Mouse (Mus musculus) retina, postnatal 7 days (tissue): ENCODE results near the gene Klhl42.

ENCODE experiments used
- DNase-seq: peaks from one replicate; pipeline ENCODE4 v3.0.0-alpha.2; 2012; ENCODE audit warnings: low read depth, low spot score

Klhl42 gene

DNA sequence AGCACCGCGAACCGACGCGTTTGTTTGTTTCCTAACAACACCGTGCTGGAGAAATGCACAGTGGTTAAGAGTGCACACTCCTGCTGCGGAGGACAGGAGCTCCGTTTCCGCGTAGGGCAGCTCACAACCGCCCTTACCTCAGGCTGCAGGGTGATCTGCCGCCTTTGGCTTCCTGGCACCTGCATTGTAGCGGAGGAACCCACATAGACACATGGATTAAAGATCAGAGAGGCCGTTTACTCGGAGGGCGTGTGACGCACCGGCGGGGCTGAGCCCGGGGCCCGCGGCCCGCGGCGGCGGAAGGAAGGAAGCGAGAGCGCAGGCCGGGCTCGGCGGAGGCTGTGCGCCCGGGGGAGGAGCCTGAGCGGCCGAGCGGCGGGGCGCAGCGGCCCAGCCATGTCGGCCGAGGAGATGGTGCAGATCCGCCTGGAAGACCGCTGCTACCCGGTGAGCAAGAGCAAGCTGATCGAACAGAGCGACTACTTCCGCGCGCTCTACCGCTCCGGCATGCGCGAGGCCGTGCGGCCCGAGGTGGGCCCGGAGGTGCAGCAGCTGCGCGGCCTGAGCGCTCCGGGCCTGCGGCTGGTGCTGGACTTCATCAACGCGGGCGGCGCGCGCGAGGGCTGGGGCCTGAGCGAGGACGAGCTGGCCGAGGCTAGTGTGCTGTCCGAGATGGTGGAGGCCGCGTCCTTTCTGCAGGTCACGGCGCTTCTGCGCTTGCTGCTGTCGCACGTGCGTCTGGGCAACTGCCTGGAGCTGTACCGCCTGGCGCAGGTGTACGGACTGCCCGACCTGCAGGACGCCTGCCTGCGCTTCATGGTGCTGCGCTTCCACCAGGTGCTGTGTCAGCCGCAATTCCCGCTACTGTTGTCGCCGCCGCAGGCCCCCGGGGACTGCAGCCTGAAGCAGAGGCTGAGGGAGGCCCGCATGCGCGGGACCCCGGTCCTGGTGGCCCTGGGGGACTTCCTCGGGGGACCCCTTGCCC lies at the start of gene Klhl42:
Klhl42 (plus strand) TSS at position 244 of the 985 bp plus-strand sequence.
- peak; percentile 42 for DNase-seq

DNA sequence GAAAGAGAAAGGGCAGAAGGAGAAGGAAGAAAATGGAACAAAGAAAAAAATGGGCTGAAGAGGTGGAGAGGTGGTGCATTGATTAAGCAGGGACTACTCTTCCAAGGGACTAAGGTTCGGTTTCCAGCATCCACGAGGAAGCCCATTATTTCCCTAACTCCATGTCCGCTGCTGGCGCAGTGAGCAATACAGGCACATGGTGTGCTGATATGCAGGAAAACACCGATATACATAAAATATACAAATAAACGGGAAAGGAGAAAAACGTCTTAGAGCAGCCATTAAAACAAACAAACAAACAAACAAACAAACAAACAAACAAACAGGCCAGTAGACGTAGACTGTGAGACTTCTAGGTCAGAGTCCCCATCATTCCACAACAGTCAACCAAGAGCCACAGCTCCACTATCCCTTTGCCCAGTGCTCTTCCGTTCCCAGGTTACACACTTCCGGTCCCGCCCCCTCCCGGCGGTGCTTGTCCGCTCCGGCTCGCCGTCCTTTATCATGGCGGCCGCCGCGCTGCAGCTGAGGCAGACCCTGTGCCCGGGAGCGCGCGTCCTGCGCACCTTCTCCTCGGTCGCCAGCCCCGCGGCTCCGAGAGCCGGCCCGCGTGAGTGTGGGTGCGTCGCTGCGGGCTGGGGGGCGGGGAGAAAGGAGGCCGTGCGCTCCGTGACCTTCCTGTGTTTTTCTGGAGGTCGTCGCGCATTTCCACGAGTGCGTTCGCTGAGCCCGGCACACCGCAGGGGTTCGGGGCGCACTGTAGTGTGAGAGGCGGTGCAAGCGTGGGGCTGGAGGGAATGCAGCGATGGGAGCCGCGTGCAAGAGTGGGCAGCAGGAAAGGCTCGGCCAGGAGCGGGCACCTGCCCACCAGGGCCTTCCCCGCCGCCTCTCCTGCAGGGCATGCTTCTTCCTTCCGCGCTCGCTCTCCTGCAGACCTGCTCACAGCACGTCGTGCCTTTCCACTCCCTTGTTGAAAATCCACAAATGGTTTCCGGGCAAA lies 48.6 kb upstream of the Klhl42 start, which contains the start of gene Mrps35:
Mrps35 (plus strand) TSS at position 474 of the 1,000 bp plus-strand sequence.
- peak; percentile 83 for DNase-seq

DNA sequence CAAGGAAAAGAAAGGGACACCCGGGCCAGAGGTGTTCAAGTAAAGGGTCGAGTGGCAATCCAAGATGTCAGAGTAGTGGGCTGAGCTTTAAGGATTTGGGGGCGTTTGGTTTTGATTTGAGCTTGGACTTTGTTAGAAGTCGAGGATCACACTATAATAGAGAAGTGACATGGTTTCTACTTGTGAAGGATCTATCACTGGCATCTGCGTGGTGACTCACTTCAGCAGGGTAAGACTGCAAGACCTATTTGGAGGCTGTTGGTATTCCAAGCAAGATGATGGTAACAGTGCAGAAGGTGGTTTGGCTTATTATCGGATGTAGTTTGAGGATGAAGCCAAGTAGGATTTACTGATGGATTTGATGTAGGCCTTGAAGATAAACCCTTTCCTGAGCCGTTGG lies 47.5 kb upstream of the Klhl42 start:
- peak; percentile 25 for DNase-seq

DNA sequence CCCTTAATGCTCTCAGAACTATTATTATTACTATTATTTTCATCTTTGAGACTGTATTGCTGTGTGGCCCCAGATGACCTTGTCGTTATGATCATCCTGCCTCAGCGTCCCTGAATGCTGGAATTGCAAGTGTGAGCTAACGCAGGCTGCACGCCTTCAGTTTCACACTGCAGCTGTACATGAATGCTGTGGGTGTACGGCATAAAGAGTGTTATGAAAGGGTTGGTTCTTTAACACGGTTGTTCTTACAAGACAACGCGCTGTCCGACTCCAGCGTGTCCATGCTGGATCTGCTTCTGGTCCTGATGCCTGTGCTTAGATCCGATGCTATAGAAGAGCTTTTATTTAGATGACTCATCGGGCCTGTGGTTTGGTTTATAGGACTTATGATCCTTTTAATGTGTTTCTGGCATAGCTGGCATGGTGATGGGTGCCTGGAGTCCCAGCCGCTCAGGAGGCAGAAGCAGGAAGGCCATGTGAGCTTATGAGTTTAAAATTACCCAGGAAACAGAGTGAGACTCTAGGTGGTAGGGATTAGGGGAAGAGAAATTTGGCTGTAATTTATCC lies 41.9 kb upstream of the Klhl42 start:
- no peak for DNase-seq

DNA sequence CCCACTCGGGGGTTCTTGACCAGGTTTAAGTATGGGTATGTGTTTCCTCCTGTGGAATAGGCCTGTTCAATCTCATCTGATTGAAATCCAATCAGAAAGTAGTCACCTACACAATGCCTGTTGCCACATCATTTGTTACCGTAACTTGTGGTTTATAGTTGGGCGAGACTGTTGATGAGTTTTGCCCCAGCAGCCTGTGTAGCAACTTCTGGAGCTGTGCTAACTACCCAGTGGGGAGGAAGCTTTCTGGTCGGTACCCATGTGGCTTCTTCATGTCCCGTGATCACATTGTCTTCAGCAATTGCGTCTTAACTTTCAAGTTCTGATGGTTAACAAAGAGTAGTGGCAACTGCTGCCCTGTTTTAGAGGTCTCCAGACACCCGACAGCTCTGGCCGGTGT lies 39.5 kb upstream of the Klhl42 start:
- no peak for DNase-seq

DNA sequence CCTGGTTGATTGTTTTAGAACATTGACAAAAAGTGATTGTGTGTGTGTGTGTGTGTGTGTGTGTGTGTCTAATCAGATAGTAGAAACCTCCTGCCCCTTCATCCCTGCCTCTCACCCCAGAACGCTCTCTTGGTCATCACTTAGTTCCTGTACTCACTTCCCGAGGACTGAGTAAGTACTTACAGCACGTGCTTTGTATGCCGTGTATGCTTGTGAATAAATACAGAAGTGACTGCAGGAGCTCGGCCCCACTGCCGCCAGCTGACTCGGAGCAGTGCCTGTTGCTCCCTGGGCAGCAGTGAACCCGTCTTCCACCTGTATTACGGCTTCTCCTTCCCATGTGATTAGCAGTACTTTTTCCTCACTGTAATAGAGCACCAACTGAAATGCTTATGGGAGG lies 38.7 kb upstream of the Klhl42 start:
- no peak for DNase-seq

DNA sequence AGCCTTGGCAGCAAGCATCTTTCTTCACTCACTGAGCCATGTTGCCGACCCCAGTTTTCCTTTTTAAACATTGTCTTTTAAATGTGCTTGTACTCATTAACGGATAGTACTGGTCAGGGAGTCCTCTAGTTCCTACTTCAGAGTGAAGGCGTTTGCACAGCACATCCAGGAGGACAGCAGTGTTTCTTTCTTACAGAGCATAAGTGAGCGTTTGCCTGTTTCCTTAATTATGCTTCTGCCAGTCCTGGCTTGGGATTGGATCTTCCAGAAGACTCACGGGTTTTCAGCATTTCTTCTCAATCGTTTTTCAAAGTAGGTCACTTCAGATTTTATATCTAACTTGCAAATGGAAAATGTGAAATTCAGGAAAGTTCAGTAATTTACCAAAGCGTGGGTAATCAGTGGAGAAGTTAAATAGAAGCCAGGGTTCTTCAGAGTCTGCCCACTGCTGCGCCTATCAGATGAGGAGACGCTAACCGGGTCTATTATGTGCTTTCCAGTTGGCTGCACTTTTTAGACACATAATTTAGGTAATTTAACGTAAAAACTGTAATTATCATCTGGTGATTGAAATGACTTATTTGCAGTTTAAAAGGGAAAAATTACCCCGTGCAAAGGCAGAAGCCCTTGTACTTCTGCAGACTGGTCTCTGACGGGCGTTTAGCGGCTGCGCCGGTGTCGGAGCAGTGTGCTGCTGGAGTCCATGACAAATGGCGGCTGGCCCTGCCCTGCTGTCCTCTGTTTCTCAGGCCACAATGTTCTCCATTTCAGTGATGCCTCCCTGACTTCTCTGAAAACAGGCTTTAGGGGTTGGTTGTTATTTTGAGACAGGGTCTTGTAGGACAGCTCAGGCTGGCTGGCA lies 37.2 kb upstream of the Klhl42 start:
- no peak for DNase-seq

DNA sequence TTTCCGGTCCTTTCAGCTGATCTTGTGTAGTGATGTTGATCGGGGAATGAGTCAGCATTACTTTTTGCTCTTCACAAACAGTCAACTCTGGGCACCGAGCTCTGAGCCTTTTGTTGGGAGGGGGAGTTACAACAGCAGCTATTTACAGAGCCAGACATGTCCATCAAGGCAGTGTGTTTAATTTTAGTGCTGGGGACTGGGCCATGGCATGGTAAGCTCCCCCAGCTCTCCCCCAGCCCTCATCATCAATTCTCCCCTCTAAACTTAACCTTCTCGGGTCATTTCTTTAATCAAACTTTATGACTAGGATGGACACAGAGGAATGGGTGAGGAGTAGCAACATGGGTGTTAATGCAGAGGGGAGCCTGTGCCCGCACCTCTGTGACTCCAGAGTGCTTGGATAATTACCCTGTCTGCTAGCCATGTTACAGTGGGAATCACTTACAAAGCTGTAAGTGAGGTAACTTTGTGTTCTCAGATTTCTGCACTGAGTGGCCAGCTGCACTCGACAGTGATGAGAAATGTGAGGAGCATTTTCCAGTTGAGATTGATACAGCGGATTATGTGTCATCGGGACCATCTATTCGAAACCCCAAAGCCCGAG lies 35.7 kb upstream of the Klhl42 start:
- no peak for DNase-seq

DNA sequence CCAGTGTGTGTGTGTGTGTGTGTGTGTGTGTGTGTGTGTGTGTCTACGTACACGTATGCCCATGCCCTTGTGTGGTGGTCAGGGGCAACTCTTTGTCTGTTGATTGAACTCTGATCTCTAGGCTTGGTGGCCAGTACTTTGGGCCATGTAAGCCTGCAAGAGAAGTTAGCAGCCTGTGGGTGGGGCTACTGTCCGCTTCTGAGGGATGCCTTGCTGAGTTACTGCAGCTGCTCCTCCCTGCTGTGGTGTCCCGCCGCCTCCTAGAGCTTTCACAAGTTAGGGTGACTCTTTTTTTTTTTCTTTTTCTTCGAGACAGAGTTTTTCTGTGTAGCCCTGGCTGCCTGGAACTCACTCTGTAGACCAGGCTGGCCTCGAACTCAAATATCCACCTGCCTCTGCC lies 31.9 kb upstream of the Klhl42 start:
- no peak for DNase-seq

DNA sequence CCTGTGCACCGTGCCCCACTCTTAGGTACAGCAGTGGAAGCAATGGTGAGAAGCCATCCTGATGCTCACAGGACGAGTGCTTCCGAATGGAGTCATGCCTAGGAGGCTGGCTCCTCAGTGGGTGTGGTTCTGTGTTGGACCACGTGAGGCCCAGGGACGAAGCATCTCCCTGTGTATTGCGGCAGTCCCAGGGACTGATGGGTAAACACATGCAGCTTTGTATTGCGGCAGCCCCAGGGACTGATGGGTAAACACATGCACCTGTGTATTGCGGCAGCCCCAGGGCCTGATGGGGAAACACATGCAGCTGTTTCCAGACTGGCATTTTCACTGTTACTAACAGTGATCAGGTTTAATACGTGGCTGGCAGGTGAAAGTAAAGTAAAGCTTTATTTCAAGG lies 29.5 kb upstream of the Klhl42 start:
- no peak for DNase-seq

DNA sequence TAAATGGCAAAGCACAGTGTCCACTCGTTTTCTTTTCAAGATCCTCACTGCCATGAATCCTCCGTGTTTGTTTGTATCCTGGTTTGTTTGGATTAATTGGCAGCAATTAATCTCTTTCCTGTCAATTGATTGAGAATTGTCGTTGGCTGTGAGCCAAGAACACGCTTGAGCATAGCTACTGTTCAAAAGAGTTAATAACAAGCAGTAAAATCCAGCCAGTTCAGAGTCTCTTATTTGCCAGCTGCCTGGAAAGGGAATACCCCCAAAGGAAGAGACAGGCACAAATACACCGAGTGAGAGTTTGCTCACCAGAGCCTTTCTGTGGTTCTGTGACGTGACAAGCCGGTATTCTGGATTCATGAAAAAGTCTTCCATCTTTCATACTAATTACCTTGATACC lies 29.1 kb upstream of the Klhl42 start:
- no peak for DNase-seq

DNA sequence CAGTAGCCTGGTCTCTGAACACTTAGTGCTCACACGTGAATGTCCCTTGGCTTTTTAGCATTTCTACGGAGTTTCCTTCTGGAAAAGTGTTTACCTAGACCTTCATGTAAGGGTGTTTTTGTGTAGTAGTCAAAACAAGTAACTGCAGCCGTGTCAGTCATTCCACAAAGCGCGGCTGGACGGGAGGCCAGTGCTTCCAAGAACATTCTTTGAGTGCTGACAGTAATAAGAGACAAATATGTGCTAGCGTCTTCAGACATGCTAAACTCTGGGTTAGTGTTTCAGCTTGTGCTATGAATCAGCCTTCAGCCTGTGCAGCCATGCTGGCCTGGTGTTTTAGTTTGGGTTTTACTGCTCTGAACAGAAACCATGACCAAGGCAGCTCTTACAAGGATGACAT lies 28.5 kb upstream of the Klhl42 start:
- no peak for DNase-seq

DNA sequence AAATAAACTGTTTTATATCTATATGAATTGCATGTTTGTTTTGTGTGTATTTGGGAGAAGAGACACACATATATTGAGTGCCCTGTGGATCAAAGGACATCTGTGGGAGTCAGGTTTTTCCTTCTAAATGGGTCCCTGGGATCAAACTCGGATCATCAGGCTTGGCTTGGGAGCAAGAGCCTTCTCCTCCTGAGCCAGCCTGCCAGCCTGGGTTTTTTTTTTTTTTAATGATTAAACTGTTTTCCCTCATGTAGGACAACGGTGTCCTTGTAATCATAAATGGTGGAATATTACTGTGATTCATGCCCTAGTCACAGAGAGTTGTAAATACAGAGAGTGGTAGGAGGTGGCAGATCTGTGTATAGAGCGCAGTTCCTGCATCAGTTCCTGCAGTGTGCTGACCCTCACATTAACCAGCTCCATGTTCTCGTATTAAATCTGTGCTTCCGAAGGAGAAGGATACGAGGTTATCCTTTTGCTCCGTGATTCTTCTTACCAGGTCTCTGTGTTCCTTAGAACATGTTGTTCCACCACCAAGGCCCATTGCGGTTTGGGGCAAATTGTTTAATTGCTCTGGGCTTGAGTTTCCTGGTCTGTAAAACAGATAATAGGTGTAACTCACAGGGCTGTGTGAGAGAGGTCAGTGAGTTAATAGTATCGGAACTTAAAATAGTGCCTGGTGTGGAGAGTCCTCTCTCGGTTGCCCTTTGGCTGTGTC lies 26.8 kb upstream of the Klhl42 start:
- DNase-seq: no peak

DNA sequence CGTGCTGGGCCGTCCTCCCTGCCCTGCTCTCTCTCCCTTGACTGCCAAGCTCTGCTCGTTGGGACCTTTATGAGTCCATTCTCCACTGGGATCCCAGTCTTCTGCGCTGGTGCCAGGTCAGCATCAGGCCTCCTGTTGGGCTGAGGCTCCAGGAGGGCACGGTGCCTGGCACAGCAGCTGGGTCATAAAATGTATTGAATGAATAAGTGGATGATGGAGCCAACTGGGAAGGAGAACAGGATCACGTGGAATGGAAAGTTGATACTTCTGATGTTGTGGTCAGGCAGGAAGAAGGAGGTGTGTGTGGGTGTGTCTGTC lies 26.3 kb upstream of the Klhl42 start:
- no peak for DNase-seq

DNA sequence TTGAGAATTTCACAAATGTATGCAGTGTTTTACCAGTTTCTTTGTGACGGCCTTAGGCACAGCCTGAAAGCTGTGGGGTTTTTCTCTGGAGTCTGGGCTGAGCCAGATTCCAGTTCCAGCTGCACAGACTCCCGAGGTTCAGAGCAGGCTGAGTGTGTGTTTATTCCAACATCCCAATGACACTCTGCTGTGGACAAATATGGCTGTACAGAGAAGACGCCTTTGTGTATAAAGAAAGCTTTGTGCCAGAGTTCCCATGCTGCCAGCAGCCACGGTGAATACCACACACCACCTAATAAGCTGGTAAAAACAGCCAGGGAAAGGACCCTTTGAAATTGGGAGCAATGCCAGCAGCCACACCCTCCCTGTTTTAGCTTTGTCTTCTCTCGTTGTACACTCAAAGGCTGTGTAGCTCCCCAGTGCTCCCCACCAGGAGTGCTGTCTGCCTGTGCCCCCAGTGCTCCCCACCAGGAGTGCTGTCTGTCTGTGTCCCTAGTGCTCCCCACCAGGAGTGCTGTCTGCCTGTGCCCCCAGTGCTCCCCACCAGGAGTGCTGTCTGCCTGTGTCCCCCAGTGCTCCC lies 15.3 kb upstream of the Klhl42 start:
- no peak for DNase-seq

DNA sequence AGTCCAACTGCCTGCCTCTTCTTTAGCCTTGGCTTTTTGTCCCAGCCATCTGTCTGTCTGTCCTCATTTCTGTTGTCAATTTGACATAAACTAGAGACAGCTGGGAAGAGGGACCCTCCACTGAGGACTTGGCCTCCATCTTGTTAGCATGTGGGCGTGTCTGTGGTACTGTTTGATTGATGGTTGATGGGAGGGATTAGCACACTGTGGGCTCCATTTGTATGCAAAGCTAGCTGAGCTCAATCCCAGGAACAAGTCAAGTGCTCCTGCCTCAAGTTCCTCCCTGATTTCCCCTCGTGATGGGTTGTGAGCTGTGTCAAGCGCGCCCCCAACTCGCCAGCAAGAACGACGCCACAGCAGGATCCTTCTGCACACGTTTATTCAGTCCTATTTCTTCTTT lies 14.3 kb upstream of the Klhl42 start:
- DNase-seq: no peak

DNA sequence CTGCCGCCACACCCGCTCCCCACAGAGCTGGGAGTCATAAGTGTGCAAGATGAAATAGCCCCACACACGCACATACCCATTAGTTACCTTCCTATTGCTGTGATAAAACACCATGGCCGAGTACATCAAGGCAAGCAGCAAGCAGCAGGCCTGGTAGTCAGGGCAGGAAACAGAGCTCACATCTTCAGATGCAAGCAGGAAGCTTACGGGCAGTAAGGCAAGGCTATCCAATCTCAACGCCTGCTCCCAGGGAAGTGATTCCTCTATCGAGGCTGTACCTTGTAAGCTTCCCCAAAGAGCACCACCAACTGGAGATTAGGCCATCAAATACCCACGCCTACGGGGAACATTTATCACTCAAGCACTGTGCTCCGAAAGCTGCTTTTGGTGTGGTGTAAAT lies 11.3 kb upstream of the Klhl42 start:
- no peak for DNase-seq

DNA sequence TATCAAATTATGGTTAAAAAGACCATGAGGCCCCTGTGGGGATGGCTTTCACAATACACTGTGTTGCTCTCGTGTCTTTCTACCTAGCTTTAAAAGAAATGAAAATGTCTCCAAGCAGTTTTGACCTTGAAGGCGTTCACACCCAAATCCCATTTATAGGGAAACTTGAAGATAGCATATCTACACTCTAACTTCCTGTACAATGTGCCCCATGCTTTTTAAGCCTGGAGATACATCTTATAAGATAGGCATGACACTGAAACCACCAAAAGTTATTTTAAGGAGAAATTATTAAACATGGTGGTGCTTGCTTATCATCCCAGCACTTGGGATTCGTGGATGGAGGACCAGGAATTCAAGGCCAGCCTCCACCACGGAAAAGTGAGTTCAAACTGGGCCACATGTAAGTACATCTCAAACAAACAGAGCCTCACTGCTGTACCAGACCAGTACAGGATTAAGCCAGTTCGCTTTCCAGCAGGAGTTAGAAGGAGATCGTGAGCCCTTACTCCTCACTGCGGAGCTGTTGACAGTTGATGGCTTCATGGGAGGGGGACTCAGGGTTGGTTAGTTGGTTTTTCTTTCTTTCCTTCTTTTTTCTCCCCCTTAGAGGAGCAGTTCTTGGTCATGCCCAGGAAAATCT lies 5.7 kb upstream of the Klhl42 start:
- DNase-seq: no peak

DNA sequence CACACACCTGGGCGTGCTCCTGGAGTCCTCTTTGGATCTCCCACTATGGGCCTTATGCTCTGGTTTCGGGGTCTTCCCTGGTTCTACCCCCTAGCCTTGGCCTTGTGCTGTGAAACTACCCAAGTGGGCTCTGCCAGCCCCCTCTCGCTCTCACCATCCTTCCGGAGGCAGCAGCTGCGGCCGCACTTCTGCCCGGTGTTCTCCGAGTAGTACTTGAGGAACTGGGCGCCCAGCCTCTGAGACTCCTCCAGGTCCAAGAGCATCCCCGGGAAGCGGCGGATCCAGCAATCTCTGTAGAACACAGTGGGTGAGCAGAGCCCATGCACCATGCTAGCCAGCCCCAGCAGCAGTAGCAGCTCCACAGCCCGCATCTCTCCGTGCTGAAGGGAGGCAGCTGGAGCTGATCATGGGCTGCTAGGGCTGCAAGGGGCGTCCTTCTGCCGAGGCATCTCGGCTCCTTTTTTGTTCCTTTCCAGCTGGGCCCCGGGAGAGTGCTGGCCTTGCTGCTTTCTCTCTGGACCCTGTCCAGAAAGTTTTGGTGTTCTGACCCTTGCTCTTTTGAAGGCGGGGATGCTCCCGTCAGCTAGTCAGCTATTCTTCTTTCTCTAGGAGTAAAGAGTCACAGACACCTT lies 4.5 kb upstream of the Klhl42 start, which contains the start of gene Mansc4:
Mansc4 (minus strand) TSS at position 439 of the 632 bp plus-strand sequence.
- DNase-seq: no peak
